Mouse (Mus musculus) left cerebral cortex, postnatal 4 days (tissue): ENCODE measurements at regions not wholly inside any gene's neighbourhood (a gene's known extent, or its start where the extent isn't known, plus 50 kb on each side); places are given as distances from the start of the nearest gene placed in this dataset.

Experiments
- DNase-seq: peaks from one replicate; pipeline ENCODE4 v3.0.0-alpha.2; 2022
- intact Hi-C: fragments of 180-260 bp; cut with DNase I; formaldehyde crosslinking; loops from one replicate; pipeline ENCODE4 v1.15.1; 2025

DNA sequence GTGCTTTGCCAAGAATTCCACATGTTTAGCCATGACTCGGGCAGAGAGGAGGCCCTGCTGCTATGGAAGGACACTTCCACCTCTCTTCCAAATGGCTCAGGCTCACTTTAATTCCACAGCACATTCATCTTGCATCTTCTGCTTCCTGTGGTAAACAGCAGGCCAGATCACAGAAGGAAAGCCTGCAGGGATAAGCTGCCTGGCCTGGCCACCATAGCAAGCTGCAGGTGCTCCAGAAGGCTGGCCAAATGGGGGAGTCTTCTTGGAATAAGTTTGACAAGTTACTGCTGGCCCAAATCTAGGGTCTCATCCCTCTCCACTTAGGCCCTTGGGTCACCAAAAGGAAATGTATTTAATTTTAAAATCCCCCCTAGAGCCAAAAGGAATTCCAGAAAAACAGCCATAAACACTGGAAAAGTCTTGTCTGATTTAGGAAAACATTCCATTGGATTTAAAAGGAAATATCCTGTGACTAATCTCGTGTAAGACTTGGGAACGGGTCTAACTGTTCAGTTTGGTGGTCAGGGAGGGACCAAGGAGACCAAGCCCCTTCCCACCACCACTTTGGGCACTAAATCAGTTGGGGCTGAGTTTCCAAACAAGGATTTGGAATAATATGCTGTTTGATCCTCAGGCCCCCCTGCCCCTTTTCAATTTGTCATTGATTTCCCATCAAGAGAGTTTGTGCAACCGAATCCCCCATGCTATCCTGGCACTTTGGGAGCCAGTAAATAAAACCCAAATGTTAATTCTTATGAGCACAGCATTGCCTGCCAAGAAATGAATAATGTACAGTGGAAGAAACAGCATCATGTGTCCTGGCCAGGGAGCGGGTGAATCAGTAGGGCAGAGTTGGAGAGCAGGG is 117.6 kb upstream of the Habp2 start:
- no peak for DNase-seq
- intact Hi-C loops = no loop called here

DNA sequence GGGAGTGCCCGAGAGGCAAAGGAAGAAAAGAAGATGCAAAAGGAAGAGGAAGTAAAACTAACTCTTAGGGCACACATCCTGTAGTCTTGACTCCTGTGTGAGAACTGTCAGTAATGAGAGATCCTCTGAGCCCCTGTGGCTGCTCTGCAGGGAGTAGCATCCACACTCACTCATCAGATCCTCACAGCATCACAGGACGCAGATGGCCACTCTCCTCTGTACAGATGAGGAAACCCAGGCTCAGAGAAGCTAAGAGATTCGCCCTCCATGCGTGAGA is 117.0 kb upstream of the Habp2 start:
- intact Hi-C loops = no loop called here
- DNase-seq = no peak

DNA sequence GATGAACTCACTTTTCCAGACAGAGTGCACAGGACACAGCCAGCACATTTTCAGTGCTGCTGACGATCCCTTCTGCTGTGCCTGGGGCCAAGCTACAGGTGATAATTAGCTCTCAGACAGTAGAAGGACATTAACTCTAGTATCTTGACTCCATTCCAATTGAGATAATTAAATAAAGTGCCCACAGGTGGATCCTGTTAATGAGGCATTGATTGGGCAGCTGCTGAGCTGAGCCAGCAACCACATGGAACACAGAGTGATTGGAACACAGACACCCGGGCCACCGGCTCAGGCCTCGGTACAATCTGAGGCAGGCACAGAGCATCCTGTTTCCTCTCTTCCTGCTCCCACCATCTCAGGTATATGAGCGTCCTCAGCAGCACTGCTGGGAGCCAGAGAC is 114.5 kb upstream of the Habp2 start:
- intact Hi-C loops = no loop called here
- peak; percentile 10 for DNase-seq

DNA sequence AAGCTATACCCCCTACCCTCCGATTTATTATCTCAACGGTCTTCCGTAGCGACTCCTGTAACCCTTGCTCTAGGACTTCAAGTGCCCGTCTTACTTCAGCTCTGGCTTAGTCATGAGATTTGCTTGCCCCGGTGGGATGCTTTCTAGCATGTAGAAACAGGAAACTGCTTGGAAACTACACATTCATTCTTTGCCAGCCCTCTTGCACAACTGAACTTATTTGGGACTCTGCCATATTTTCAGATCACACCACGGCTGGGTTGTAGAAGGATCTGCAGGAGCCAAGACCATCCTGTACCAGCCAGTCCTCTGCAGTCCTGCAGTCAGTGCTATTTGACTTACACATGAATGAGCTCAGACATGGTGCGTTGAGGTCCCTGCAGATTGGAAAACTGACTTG is 110.9 kb upstream of the Habp2 start:
- intact Hi-C loops = no loop called here
- no peak for DNase-seq

DNA sequence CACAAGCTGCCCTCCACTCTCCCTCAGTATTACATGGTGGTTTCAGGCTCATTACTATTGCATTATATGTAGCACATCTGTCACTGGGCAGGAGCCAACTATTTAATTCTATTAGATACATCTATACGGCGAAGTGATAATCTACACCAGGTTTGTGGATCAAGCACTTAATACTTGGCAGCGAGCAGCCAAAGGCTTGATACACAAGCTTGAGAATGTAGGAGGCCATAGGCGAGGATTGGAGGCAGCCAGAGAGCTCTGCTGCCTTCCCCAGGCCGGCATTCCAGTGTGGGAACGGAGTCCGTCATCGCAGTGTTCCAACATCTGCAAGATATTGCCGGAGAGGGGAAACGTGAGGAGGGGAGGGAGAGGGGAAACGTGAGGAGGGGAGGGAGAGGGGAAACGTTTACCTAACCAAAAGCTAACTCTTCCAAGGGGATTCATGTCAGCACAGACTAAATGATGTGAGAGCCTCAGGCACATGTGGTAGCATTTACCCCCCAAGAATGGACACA is 109.6 kb upstream of the Habp2 start:
- DNase-seq = no peak
- intact Hi-C loops = no loop called here

DNA sequence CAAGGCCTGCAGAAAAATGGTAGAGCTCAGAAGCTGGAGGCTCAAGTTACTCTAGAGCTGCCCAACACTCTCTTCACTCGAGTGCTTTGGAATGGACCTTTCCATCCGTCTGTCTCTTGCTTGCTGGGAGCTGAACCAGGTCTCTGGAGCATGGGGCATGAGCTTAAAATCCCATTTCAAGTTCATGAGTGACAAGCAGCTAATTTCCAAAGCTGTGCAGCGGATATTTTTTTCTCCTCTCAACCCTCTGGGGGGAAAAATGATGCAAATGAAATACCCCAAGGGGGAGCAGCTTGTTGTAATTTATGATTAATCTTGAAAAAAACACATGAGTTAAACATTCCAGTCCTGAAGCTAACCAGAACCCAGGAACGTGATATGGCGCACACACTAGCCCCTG is 101.2 kb upstream of the Habp2 start:
- DNase-seq = no peak
- intact Hi-C loops = no loop called here

DNA sequence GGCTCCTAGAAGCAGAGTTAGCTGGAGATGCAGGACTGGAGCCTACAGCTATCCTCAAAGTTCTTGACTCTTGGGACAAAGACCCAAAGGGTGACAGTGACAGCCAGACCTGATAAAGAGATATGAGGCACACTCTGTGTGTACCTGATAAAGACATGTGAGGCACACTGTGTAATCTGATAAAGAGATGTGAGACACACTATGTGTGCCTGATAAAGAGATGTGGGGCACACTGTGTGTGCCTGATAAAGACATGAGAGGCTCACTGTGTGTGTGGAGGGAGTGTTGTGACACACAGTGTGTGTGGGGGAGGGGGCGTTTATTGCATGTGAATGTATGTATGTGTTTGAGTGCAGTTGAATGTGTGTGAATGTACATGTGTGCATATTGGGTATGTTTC is 97.8 kb upstream of the Habp2 start:
- intact Hi-C loops = no loop called here
- DNase-seq = no peak

DNA sequence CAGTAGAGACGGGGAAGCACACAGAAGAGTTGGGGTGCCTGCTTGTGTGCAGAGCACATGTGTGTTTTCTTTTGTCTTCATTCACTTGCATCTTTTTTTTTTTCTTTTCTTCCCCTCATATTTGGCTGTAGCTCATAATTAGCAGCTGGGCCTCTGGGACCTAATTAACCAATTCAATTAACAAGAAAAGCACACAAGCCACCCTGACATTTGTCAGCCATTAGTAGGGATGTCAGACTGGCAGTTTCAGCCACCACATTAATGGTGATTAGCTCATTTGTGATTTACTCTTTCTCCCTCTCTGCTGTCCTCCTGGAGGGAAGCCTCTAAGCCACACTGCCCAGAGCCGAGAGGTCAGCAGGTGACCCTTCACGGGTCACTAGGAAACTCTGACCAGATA is 96.7 kb upstream of the Habp2 start:
- intact Hi-C loops = no loop called here
- no peak for DNase-seq

DNA sequence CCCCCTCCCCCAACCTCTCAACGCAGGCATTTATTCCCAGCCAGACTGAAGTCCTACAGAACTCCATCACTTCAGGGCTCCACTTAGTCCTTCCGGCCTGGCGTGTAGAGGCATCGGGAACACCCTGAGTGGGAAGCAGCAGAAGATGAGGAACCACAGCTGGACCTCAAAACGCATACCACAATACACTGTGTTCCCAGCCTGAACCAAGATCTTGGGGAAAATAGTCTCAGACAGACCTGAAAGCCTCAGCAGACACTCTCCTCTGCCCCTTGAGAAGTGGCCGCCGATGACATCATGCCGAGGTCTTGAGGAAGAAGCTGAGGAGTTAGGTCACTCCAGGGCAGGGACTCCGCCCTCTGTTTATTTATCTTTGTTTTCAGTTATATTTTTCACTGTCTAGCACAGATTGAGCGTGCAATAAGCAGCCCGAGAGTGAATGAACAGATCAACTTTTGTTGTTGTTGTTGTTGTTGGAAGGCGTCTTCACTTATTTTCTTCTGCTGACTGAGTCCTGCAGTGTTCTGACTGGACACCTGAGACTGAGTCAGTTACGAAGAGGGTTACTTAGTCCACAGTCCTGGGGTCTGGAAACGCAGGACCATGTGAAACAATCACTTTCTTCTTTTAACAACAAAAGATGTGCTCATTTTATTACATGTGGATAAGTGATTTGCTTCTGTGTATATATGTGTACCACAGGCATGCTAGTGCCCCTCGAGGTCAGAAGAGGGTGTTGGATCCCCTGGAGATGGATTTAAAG is 88.3 kb upstream of the Habp2 start:
- intact Hi-C loops = no loop called here
- DNase-seq = no peak

DNA sequence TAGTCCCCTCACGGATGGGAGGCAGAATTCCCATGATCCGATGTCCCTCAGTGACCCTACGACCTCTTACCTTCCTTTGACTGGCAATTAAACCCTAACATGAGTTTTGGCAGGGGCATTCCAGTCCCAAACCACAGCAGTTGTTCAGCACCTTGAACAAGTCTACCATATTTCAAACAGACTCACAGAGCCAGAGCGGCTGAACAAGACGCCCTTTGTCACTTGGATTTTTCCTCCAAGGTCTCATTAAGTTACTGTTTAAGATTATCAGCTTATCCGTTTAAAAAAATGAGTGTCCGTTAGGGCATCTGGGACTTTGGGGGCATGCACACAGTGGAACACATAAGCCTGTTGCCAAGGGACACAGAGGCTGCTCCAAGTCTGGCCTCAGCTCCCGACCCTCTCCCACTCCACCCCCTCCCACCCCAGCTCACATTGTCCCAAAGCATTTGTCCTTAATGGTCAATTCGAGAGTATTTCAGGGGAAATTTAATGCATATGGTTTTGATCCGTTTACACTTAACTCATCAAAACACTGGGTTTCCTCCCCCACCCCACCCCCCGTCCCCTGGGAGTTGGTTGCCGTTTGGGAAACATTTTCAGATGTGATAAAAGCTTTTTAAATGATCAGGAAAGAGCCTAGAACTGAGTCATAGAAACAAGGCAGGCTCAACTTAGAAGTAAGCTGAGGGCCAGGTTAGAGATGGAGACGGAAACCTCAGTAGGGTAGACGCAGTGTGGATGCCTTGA is 87.4 kb upstream of the Habp2 start:
- no peak for DNase-seq
- intact Hi-C loops = no loop called here

DNA sequence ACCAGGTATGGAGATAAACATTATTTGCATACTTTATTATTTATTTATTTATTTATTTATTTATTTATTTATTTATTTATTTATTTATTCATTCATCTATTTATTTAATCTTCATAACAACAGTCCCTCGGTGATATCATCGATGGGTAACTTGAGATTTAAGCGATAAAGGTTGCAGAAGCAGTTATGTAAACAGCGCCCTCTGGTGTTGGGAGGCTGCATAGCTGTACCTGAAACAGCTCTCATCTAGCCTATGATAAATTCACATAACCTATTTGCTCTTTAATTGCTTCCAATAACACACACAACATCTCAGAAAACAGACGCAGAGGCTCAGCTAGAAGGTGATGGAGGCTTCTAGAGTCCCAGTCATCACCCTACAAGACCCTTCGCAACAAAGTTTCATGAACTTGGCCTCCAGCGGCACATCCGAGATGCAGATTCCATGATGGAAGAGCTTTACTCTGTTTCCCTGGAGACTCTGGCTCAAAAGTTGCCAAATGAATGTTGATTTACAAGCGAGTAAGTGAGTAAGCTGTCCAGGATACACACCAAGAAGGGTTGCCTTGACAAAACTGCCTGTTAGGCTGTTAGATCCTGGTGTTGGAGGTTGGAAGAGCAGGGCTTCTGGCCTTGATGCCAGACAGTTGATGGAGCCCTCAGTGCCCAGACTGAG is 85.8 kb upstream of the Habp2 start:
- no peak for DNase-seq
- intact Hi-C loops = no loop called here

DNA sequence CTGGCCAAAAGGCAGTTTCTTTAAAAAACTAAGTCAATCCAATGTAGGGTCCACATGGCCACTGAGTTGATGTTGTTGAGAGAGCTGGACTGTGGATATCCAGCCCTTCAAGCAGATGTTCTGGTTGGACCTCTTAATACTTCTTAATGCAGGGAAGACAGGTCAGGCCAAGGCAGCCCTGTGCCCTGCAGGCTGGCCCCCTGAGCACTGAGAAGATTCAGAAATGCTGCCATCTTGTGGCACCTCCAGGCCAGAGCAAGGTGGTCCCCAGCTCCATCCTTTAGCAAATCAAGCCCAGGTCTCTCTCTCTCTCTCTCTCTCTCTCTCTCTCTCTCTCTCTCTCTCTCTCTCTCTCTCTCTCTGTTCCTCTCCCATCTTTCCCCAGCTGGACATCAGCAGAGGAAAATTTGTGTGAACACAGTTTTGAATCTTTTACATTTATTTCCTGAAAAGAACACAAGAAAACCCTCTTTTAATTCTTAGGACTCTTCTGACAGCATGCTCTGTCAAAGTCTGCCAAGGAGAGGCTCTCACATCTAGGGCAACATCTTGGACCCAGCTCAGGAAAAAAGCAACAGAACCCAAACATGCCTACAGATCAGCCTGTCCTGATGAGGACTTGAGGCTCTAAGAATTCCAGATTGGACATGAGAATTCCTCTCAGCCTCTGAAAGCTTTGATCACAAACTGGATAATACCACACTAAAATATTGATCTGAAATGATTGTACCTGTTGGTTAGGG is 85.0 kb upstream of the Habp2 start:
- DNase-seq = peak; percentile 58
- intact Hi-C loops = no loop called here

DNA sequence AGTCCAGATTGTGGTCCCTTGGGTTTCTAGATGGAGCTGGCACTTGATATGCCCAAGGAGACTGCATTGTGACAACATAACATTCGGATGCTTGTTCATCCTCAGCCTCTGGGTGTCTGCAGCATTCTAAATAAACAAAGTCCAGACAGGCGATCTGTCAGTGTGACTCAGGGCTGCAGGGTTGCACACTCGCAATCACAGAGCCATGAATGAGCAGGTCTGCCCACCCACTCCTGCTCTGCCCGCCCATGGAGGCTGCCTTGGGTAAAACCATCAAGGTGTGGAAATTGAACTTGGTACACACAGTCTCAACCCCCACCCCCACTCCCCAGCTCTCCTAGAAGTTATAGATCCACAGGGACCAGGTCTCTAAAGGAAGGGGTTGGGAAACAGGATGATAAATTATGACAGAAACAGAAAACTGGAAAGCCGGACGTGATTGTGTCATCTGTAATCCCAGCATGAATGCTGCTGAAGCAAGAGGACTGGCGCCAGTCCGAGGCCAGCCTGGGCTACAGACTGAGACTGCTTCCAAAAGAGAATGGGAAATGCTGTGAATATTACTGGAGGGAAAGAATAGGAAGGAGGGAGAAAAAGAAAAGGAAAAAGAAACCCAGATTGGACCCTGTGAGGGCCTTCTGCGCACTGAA is 84.3 kb upstream of the Habp2 start:
- intact Hi-C loops = no loop called here
- no peak for DNase-seq

DNA sequence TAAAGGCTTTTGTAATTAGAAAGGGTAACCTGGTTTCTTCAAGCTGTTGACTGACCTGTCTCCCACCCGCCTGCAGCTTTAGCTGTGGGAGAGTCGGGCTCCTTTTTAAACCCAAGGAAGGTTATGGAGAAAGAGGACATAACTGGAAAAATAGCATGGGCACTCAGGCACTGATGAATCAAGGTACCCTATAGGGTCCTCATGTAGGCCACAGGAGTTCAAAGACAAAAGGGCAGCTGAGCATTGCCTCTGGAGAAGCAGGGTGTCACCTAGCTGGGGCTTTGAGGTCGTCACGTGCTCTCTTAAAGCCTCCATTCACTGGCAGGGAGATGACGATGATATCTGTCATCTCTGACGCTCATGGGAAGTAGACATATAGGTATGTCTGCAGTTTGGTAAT is 68.4 kb upstream of the Habp2 start:
- intact Hi-C loops = no loop called here
- no peak for DNase-seq

DNA sequence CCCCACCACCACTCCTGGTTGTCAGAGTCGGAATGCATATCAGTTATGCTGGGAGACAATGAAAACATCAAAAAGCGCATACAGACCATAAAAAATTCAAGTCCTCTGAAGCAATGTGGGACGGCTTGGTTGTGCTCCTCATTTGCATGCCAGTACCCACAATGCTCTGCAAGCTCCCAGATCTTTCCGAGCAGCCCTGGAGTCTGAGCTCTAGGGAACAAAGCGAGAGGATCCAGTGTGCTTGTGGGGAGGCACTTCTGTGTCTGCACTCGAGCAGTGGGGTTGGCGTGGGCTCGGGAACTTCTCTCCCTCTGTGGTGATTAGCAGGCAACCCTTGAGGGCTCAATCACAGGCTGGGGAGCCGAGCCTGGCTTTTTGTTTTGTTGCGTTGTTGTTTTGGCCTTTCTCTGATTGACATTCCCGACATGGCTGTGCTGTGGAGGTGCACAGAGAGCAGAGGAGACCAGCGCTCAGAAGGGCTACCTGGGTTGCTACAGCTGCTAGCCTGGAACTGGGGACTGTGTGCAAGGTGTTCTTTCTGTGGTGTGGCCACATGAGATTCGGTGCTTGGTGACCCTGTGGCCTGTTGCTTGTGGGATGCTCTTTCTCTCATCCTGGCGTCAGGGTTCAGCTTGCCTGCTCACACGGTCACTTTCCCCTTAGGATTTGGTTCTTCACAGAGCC is 66.1 kb upstream of the Habp2 start:
- intact Hi-C loops = no loop called here
- no peak for DNase-seq

DNA sequence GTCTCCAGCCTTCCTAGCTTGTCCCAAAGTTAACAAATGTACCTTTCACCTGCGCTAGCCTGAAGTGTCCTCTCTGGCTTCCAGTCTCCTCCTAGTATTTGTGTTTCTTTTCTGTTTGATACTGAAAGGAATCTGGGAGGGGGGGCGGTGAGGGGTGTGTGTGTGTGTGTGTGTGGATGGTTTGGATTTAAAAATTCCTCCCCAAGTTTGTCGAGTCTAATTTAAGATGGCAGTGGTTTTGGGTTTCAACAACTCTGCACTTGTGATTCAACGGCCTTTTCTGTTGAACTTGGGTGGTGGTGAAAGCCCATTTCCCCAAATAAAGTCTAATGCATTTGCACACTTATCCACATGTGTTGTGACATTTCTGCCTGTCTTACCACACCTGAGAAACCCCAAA is 64.4 kb upstream of the Habp2 start:
- DNase-seq = no peak
- intact Hi-C loops = no loop called here

DNA sequence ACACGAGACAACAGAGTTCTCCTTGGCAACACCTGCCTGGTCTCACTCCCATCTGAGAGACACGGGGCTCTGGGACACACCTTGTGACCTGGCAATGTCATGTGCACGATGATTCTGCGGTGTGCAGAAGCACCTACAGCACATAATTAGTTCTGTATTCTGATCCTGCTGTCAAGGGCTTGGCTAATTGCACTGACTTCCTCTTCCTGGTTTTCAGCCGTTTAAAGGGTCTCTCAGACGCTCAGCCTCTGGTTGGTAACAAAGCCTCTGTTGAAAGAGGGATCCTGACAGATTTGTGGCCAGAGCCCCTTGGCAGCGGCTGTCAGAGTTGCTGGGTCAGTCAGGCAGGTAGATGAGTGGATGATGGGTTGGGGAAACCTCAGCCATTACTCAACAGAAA is 61.9 kb upstream of the Habp2 start:
- intact Hi-C loops = no loop called here
- no peak for DNase-seq

DNA sequence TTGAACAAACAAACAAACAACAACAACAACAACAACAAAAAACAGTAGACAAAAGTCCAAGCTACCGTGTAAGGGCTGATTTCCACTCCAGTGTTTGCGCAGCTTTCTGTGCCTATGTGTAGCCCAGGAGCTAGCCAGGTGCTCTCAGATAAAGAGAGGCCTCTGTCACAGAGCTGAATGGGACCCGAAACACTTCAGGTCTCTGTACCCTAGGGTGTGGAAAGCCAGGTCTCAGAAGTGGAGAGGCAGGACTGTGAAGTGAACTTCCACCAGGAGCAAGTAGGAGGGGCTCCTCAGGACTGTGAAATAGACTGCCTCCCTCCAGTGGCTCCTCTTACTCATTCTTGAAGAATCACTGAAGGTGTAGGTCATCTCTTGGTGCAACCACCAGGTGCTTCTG is 61.4 kb upstream of the Habp2 start:
- intact Hi-C loops = no loop called here
- DNase-seq = no peak

DNA sequence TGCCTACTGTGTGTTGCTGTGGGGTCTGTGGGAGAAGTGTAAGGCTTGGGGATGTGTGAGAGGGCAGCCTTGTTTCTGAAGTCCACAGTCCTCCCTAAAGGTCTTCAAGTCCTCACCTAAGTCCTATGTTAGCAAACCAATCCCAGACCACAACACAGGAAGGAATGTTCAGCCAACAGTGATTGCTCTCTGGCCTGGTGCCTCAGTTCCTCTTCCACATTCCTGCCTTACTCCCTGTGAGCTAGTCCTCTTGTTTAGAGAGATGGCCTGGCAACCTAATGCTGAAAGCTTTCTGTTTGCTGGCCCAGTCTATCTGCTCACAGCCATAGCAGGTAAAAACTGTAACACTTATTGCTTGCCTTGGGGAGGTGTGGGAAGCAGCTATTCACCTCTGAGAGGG is 58.4 kb upstream of the Habp2 start:
- intact Hi-C loops = no loop called here

More for the DNA sequence above, 58.4 kb upstream of the Habp2 start:
- DNase-seq = no peak
